10 mouse cellular contexts compared by ENCODE assay signal in genomic region chr19:47403391-47404379, GRCm38 (mm10).
A peak's percentile ranks its signal among the peaks of the same experiment; 100 is the strongest.
DNase-seq lines count a peak whose midpoint lies in the region; ATAC-seq and TF ChIP-seq lines count a peak whose summit lies in the region.
"Had no signal": no experiment of that assay in that cellular context is flagged by ENCODE, and none has a peak within 500 bp of the region (broad histone marks: within the 10 kb centered on the region; RNA-seq: fewer than 3 reads in every experiment).

No protein-coding gene starts in this region.

- H3K9me3 ChIP-seq in kidney, embryonic 16.5 days (ENCODE audit: low read length) = 0 out of 2 replicates have a peak, but pooled peaks cover 3% of the 10 kb centered on the region
- no peaks in the 10 kb centered on the region for H3K9me3 ChIP-seq in embryonic facial prominence, embryonic 12.5 days
- H3K9me3 ChIP-seq in liver, embryonic 14.5 days (ENCODE audit: control insufficient read depth, low read length) = no peaks in the 10 kb centered on the region
- H3K9me3 ChIP-seq: neural tube, embryonic 12.5 days had no signal

- TF ChIP-seq CTCF in liver, embryonic 14.5 days (IDR thresholded peaks at IDR 0.05; ENCODE audit: low read depth) = no peak

- H3K4me1 ChIP-seq in kidney, embryonic 16.5 days (ENCODE audit: insufficient read depth, low read length) = peaks cover 29% of the 10 kb centered on the region
- H3K4me1 ChIP-seq in embryonic facial prominence, embryonic 12.5 days = peaks cover 28% of the 10 kb centered on the region
- H3K4me1 ChIP-seq in liver, embryonic 14.5 days (replicated peaks; ENCODE audit: control insufficient read depth in 2 of 2, insufficient read depth in 2 of 2, low read length in 1 of 2) = peaks cover 54 to 61% of the 10 kb centered on the region in 2 experiments

- peak overlapping the region; percentile 45 for H3K27ac ChIP-seq in kidney, embryonic 16.5 days (ENCODE audit: low read length)
- peak overlapping the region; percentile 58 for H3K27ac ChIP-seq in embryonic facial prominence, embryonic 12.5 days
- H3K27ac ChIP-seq in liver, embryonic 14.5 days = peak overlapping the region; percentile 99
- H3K27ac ChIP-seq: neural tube, embryonic 12.5 days had no signal

- H3K27me3 ChIP-seq in kidney, embryonic 16.5 days (ENCODE audit: insufficient read depth, low read length) = no peaks in the 10 kb centered on the region
- no peaks in the 10 kb centered on the region for H3K27me3 ChIP-seq in embryonic facial prominence, embryonic 12.5 days
- H3K27me3 ChIP-seq in liver, embryonic 14.5 days (ENCODE audit: control insufficient read depth, insufficient read depth, low read length) = no peaks in the 10 kb centered on the region
- H3K27me3 ChIP-seq: neural tube, embryonic 12.5 days had no signal

- no peak overlapping the region for H3K9ac ChIP-seq in kidney, embryonic 16.5 days (replicated peaks; ENCODE audit: low read length)
- H3K9ac ChIP-seq in embryonic facial prominence, embryonic 12.5 days = no peak overlapping the region
- H3K9ac ChIP-seq in liver, embryonic 14.5 days (replicated peaks) = peak overlapping the region; percentile 82
- H3K9ac ChIP-seq: neural tube, embryonic 12.5 days had no signal

- WGBS in kidney, embryonic 16.5 days = 74% methylated on average over 3 of the region's 3 CpGs
- WGBS in embryonic facial prominence, embryonic 12.5 days = 65% methylated on average over 3 of the region's 3 CpGs
- 58% methylated on average over 3 of the region's 3 CpGs for WGBS in liver, embryonic 14.5 days (ENCODE audit: insufficient replicate concordance)

- TF ChIP-seq EP300 in liver, embryonic 14.5 days (IDR thresholded peaks at IDR 0.05; ENCODE audit: low read depth) = no peak

- no peak overlapping the region for H3K4me3 ChIP-seq in kidney, embryonic 16.5 days (ENCODE audit: low read length)
- H3K4me3 ChIP-seq in embryonic facial prominence, embryonic 12.5 days = no peak overlapping the region
- peak overlapping the region; percentile 22 to 30 for H3K4me3 ChIP-seq in liver, embryonic 14.5 days (ENCODE audit: insufficient read depth in 1 of 2, low read depth in 2 of 2, low read length in 2 of 2)
- H3K4me3 ChIP-seq: neural tube, embryonic 12.5 days had no signal

- no peak for DNase-seq in kidney, adult 18-20 months
- peak; percentile 25 for DNase-seq in NIH3T3 (ENCODE audit: low read depth)
- no peak for DNase-seq in liver, embryonic 14.5 days (ENCODE audit: low read depth in 3 of 3, low spot score in 3 of 3)
- DNase-seq in cerebellum, adult 9-11 months = no peak

- no peaks in the 10 kb centered on the region for H3K36me3 ChIP-seq in kidney, embryonic 16.5 days (ENCODE audit: insufficient read depth, low read length)
- H3K36me3 ChIP-seq in embryonic facial prominence, embryonic 12.5 days = no peaks in the 10 kb centered on the region; the same call in 1 of the 2 replicates
- H3K36me3 ChIP-seq in liver, embryonic 14.5 days (replicated peaks; ENCODE audit: control insufficient read depth, insufficient read depth, low read depth) = no peaks in the 10 kb centered on the region
- H3K36me3 ChIP-seq: neural tube, embryonic 12.5 days had no signal

- H3K4me2 ChIP-seq in kidney, embryonic 16.5 days (replicated peaks; ENCODE audit: low read depth, low read length) = no peak overlapping the region
- H3K4me2 ChIP-seq in embryonic facial prominence, embryonic 12.5 days (replicated peaks) = no peak overlapping the region
- H3K4me2 ChIP-seq in liver, embryonic 14.5 days (ENCODE audit: low read depth) = peak overlapping the region; percentile 76
- H3K4me2 ChIP-seq: neural tube, embryonic 12.5 days had no signal

- no peak for ATAC-seq in kidney, embryonic 16.5 days (ENCODE audit: low FRiP score, low TSS enrichment)
- no peak for ATAC-seq in embryonic facial prominence, embryonic 12.5 days (ENCODE audit: insufficient number of reproducible peaks, insufficient read depth, low FRiP score, low TSS enrichment)
- peak; percentile 19; the same call in 1 of the 2 replicates for ATAC-seq in liver, embryonic 14.5 days (ENCODE audit: insufficient read depth)
- no peak for ATAC-seq in CD4-positive, CD25-positive, alpha-beta regulatory T cell, adult 4 months
- ATAC-seq in cerebellum, adult (ENCODE audit: insufficient number of reproducible peaks, low FRiP score, low TSS enrichment) = no peak
- ATAC-seq: activated CD4-positive, CD25-positive, alpha-beta regulatory T cell, adult 4 months had no signal

Comparison
In these comparisons a context has a peak if more than half of its experiments do, and no peak if none do; other contexts are left out.
1. H3K27ac ChIP-seq: peak in every context shown above with its lines; median percentile 99 in liver, embryonic 14.5 days; 58 in embryonic facial prominence, embryonic 12.5 days; 45 in kidney, embryonic 16.5 days.
2. H3K4me3 ChIP-seq: peak in liver, embryonic 14.5 days (2 of 2); none in kidney, embryonic 16.5 days (single experiment) and embryonic facial prominence, embryonic 12.5 days (single experiment).